Mouse (Mus musculus) adrenal gland, adult 8-10 months (tissue): Measurements from ENCODE around the gene Aff3. TPM values are rescaled to one million over a fixed set of nuclear protein-coding genes. Genes with fewer than 3 reads are reported as not detected.

Source experiments
- DNase-seq: peaks from one replicate; pipeline ENCODE4 v3.0.0; 2022
- total RNA-seq, 4 experiments: library from RNA; stranded (reverse); gene quantifications; 2 replicates each; pipeline ENCODE4 v1.2.4; 2022

The Aff3 gene
- total RNA-seq, 4 experiments from 2014 or later = 3.0 to 5.3 (median 4.0) TPM

GRCm38 (mm10) chr1:38541536-38541935 is 123.2 kb downstream of the Aff3 start:
- DNase-seq = no peak

- DNase-seq = no peak
Measured at GRCm38 (mm10) chr1:38536929-38537540, 127.7 kb downstream of the Aff3 start.

- no peak for DNase-seq
Measured at GRCm38 (mm10) chr1:38532581-38532980, 132.2 kb downstream of the Aff3 start.

- no peak for DNase-seq
Measured at GRCm38 (mm10) chr1:38528607-38529006, 136.1 kb downstream of the Aff3 start.

GRCm38 (mm10) chr1:38526568-38526967 is 138.2 kb downstream of the Aff3 start:
- DNase-seq = no peak

- no peak for DNase-seq
Measured at GRCm38 (mm10) chr1:38521651-38522050, 143.1 kb downstream of the Aff3 start.

- DNase-seq = no peak
Measured at GRCm38 (mm10) chr1:38516225-38516624, 148.5 kb downstream of the Aff3 start.

GRCm38 (mm10) chr1:38514634-38515011 is 150.1 kb downstream of the Aff3 start:
- no peak for DNase-seq

- DNase-seq = no peak
Measured at GRCm38 (mm10) chr1:38513970-38514633, 150.7 kb downstream of the Aff3 start.

GRCm38 (mm10) chr1:38512258-38513081 is 152.3 kb downstream of the Aff3 start:
- no peak for DNase-seq

GRCm38 (mm10) chr1:38511076-38511475 is 153.7 kb downstream of the Aff3 start:
- DNase-seq = no peak

GRCm38 (mm10) chr1:38509301-38509700 is 155.5 kb downstream of the Aff3 start:
- no peak for DNase-seq

- no peak for DNase-seq
Measured at GRCm38 (mm10) chr1:38507636-38508179, 157.0 kb downstream of the Aff3 start.

GRCm38 (mm10) chr1:38506396-38506795 is 158.4 kb downstream of the Aff3 start:
- no peak for DNase-seq

- DNase-seq = no peak
Measured at GRCm38 (mm10) chr1:38503431-38504089, 161.2 kb downstream of the Aff3 start.

GRCm38 (mm10) chr1:38502797-38503196 is 162.0 kb downstream of the Aff3 start:
- no peak for DNase-seq

- DNase-seq = no peak
Measured at GRCm38 (mm10) chr1:38501231-38501630, 163.5 kb downstream of the Aff3 start.

GRCm38 (mm10) chr1:38499500-38499899 is 165.3 kb downstream of the Aff3 start:
- DNase-seq = no peak

GRCm38 (mm10) chr1:38497576-38497975 is 167.2 kb downstream of the Aff3 start:
- no peak for DNase-seq

GRCm38 (mm10) chr1:38496886-38497528 is 167.7 kb downstream of the Aff3 start:
- DNase-seq = no peak

- no peak for DNase-seq
Measured at GRCm38 (mm10) chr1:38495284-38495683, 169.5 kb downstream of the Aff3 start.

GRCm38 (mm10) chr1:38489733-38490132 is 175.0 kb downstream of the Aff3 start:
- DNase-seq = no peak
